Mouse (Mus musculus): ENCODE data around the gene Chdh. TPM values are rescaled to one million over a fixed set of nuclear protein-coding genes. Genes with fewer than 3 reads are reported as not detected.
A peak's percentile ranks its signal among the peaks of the same experiment; 100 is the strongest.

Gene Chdh
- polyA plus RNA-seq, 1 experiment from 2014 or later: 1.5 TPM

GRCm38 (mm10) chr14:30054922-30055321, 46.1 kb downstream of the Chdh start:
- 51% methylated on average over 7 of the region's 7 CpGs for WGBS
- Histone ChIP-seq H3K27me3 (ENCODE audit: control insufficient read depth, insufficient read depth, low read length) (no peaks in the 10 kb centered on the region), H3K4me1 (replicated peaks; ENCODE audit: control insufficient read depth, insufficient read depth) (peaks cover 2% of the 10 kb centered on the region; the same call in 1 of the 2 replicates), H3K4me2 (replicated peaks; ENCODE audit: low read depth) (no peak overlapping the region), H3K9me3 (ENCODE audit: control insufficient read depth, low read length) (no peaks in the 10 kb centered on the region), H3K27ac (replicated peaks) (no peak overlapping the region), H3K4me3 (ENCODE audit: low read depth, low read length) (no peak overlapping the region), H3K9ac (ENCODE audit: low read length) (no peak overlapping the region), H3K36me3 (ENCODE audit: control insufficient read depth, insufficient read depth, low read length) (no peaks in the 10 kb centered on the region)
- ATAC-seq (ENCODE audit: low FRiP score, low TSS enrichment): no peak
- TF ChIP-seq EP300 (optimal IDR thresholded peaks at IDR 0.05) (no peak), CTCF (IDR thresholded peaks at IDR 0.05; ENCODE audit: low read depth) (no peak)
- DNase-seq (ENCODE audit: low spot score): no peak

- Histone ChIP-seq H3K27ac (replicated peaks) (peak overlapping the region; percentile 71), H3K36me3 (ENCODE audit: control insufficient read depth, insufficient read depth, low read length) (no peaks in the 10 kb centered on the region), H3K9me3 (ENCODE audit: control insufficient read depth, low read length) (no peaks in the 10 kb centered on the region), H3K27me3 (ENCODE audit: control insufficient read depth, insufficient read depth, low read length) (no peaks in the 10 kb centered on the region), H3K4me3 (ENCODE audit: low read depth, low read length) (no peak overlapping the region; the same call in 1 of the 2 replicates), H3K9ac (ENCODE audit: low read length) (no peak overlapping the region), H3K4me2 (replicated peaks; ENCODE audit: low read depth) (0 out of 2 replicates have a peak overlapping the region, but pooled peaks have one; percentile 20), H3K4me1 (replicated peaks; ENCODE audit: control insufficient read depth, insufficient read depth) (peaks cover 2% of the 10 kb centered on the region; the same call in 1 of the 2 replicates)
- peak; percentile 49; the same call in 1 of the 2 replicates for ATAC-seq (ENCODE audit: low FRiP score, low TSS enrichment)
- TF ChIP-seq EP300 (optimal IDR thresholded peaks at IDR 0.05): no peak
- TF ChIP-seq CTCF (IDR thresholded peaks at IDR 0.05; ENCODE audit: low read depth): no peak
- 32% methylated on average over 13 of the region's 13 CpGs for WGBS
- no peak for DNase-seq (ENCODE audit: low spot score)
Measured at GRCm38 (mm10) chr14:30056031-30056766, 47.4 kb downstream of the Chdh start.

- Histone ChIP-seq H3K36me3 (ENCODE audit: control insufficient read depth, insufficient read depth, low read length) (no peaks in the 10 kb centered on the region), H3K4me2 (replicated peaks; ENCODE audit: low read depth) (no peak overlapping the region), H3K9me3 (ENCODE audit: control insufficient read depth, low read length) (no peaks in the 10 kb centered on the region), H3K9ac (ENCODE audit: low read length) (no peak overlapping the region), H3K27me3 (ENCODE audit: control insufficient read depth, insufficient read depth, low read length) (no peaks in the 10 kb centered on the region), H3K27ac (replicated peaks) (no peak overlapping the region), H3K4me1 (replicated peaks; ENCODE audit: control insufficient read depth, insufficient read depth) (no peaks in the 10 kb centered on the region), H3K4me3 (ENCODE audit: low read depth, low read length) (no peak overlapping the region)
- TF ChIP-seq EP300 (optimal IDR thresholded peaks at IDR 0.05): no peak
- TF ChIP-seq CTCF (IDR thresholded peaks at IDR 0.05; ENCODE audit: low read depth): no peak
- ATAC-seq (ENCODE audit: low FRiP score, low TSS enrichment) (no peak), DNase-seq (ENCODE audit: low spot score) (no peak)
- WGBS: 85% methylated on average over 2 of the region's 2 CpGs
Measured at GRCm38 (mm10) chr14:30064864-30065263, 56.0 kb downstream of the Chdh start.

- WGBS: 58% methylated on average over 12 of the region's 12 CpGs
- Histone ChIP-seq H3K4me2 (replicated peaks; ENCODE audit: low read depth) (no peak overlapping the region), H3K36me3 (ENCODE audit: control insufficient read depth, insufficient read depth, low read length) (no peaks in the 10 kb centered on the region), H3K4me3 (ENCODE audit: low read depth, low read length) (no peak overlapping the region), H3K27me3 (ENCODE audit: control insufficient read depth, insufficient read depth, low read length) (no peaks in the 10 kb centered on the region), H3K27ac (replicated peaks) (no peak overlapping the region), H3K9me3 (ENCODE audit: control insufficient read depth, low read length) (no peaks in the 10 kb centered on the region), H3K9ac (ENCODE audit: low read length) (no peak overlapping the region), H3K4me1 (replicated peaks; ENCODE audit: control insufficient read depth, insufficient read depth) (no peaks in the 10 kb centered on the region)
- ATAC-seq (ENCODE audit: low FRiP score, low TSS enrichment): no peak
- no peak for TF ChIP-seq CTCF (IDR thresholded peaks at IDR 0.05; ENCODE audit: low read depth)
- no peak for DNase-seq (ENCODE audit: low spot score)
Measured at GRCm38 (mm10) chr14:30066752-30067151, 57.9 kb downstream of the Chdh start.

- Histone ChIP-seq H3K4me2 (replicated peaks; ENCODE audit: low read depth) (no peak overlapping the region), H3K36me3 (ENCODE audit: control insufficient read depth, insufficient read depth, low read length) (no peaks in the 10 kb centered on the region), H3K27me3 (ENCODE audit: control insufficient read depth, insufficient read depth, low read length) (no peaks in the 10 kb centered on the region), H3K9ac (ENCODE audit: low read length) (no peak overlapping the region), H3K9me3 (ENCODE audit: control insufficient read depth, low read length) (no peaks in the 10 kb centered on the region), H3K27ac (replicated peaks) (no peak overlapping the region), H3K4me1 (replicated peaks; ENCODE audit: control insufficient read depth, insufficient read depth) (no peaks in the 10 kb centered on the region), H3K4me3 (ENCODE audit: low read depth, low read length) (no peak overlapping the region)
- 72% methylated on average over 3 of the region's 3 CpGs for WGBS
- ATAC-seq (ENCODE audit: low FRiP score, low TSS enrichment) (no peak), DNase-seq (ENCODE audit: low spot score) (no peak)
- TF ChIP-seq CTCF (IDR thresholded peaks at IDR 0.05; ENCODE audit: low read depth) (no peak), EP300 (optimal IDR thresholded peaks at IDR 0.05) (no peak)
Measured at GRCm38 (mm10) chr14:30068566-30068965, 59.7 kb downstream of the Chdh start.

GRCm38 (mm10) chr14:30075268-30075887, 66.6 kb downstream of the Chdh start:
- 69% methylated on average over 7 of the region's 7 CpGs for WGBS
- H3K9ac ChIP-seq (ENCODE audit: low read length): no peak overlapping the region

More at GRCm38 (mm10) chr14:30075268-30075887, 66.6 kb downstream of the Chdh start:
- no peak overlapping the region for H3K4me2 ChIP-seq (replicated peaks; ENCODE audit: low read depth)
- H3K4me1 ChIP-seq (replicated peaks; ENCODE audit: control insufficient read depth, insufficient read depth): no peaks in the 10 kb centered on the region
- DNase-seq (ENCODE audit: low spot score) (no peak), ATAC-seq (ENCODE audit: low FRiP score, low TSS enrichment) (no peak)
- no peaks in the 10 kb centered on the region for H3K36me3 ChIP-seq (ENCODE audit: control insufficient read depth, insufficient read depth, low read length)
- no peak overlapping the region for H3K27ac ChIP-seq (replicated peaks)
- H3K27me3 ChIP-seq (ENCODE audit: control insufficient read depth, insufficient read depth, low read length): no peaks in the 10 kb centered on the region
- H3K9me3 ChIP-seq (ENCODE audit: control insufficient read depth, low read length): no peaks in the 10 kb centered on the region
- TF ChIP-seq EP300 (optimal IDR thresholded peaks at IDR 0.05): no peak
- no peak for TF ChIP-seq CTCF (IDR thresholded peaks at IDR 0.05; ENCODE audit: low read depth)
- no peak overlapping the region for H3K4me3 ChIP-seq (ENCODE audit: low read depth, low read length)

All from stomach, postnatal 0 days (tissue).